Mouse (Mus musculus) kidney, postnatal 14 days (tissue): ENCODE data around the gene Tmem254b.
"Not testable (repeated sequence)": the region's sequence is repeated elsewhere in the genome, so short reads cannot be mapped to it uniquely, and the experiment has no call there.

ENCODE experiments used
- DNase-seq: peaks from one replicate; pipeline ENCODE4 v3.0.0; 2022; ENCODE audit warnings: mixed read lengths

Tmem254b gene

DNA sequence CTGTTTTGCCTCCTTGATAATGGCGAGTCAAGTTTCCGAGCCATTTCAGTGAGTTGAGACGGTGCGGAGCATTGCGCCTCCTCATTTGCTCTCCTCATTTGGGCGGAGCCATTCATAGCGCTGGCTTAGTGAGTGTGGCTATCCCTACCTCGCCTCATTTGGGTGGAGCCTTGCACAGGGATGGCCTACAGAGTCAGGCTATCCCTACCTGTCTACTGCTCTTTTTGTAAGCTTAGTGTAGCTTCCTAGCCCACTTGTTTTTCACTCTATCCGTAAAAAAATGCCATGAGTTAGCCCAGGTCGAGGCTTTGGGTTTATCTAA is at the start of gene Tmem254b:
Tmem254b (minus strand) TSS at position 116 of the 322 bp plus-strand sequence.
- not testable (repeated sequence) for DNase-seq

DNA sequence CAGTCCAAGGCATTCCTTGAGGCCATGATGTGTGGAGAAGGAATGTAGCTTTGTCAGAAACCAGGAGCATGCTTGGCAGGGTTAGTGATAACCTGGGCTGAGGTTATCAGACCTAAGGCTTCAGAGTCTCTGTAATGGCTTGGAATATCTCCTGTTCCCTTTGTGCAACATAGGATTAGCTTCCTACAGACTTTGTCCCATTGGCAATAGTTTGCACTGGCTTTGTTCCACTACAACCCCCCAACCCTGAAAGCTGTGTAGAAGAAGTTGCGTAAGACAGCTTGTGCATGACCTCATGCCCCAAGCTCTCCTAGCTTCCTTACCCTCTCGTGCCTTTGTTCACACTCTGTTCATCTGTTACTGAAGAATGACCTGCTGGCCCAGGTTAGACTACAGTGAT is 30.3 kb upstream of the Tmem254b start:
- not testable (repeated sequence) for DNase-seq

DNA sequence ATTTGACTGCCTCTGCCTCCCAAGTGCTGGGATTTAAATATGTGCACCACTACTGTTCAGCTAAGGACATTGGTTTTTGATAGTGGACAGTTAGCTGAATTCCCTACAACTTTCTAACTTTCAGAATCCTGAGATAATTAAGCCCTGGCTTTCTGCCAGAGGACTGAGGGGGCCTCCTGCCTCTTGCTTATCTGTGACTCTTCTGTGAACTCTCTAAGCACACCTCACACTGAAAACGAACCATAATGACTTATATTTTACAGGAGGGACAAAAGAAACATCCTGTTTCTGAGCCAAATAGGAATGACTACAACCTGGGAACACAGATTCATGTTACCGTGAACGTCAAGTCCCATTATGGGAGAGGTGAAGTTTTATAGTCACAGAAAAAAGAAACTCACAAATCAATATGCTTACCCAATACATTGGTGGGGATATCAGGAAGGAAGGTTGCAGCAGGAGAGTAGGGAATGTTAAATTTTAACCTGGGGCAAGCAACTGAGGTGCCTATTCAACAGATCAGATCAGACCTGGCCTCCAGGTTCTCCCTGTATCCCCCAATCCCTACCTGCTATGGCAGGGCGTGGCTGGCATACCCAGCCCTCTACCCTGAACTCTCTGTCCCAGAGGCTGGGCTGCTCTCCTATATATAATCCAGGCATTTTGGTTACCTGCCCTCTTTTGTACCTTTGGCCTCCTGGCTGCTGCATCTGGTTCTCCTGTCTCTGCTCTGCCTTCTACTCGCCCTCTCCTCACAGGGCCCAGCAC is 9.6 kb upstream of the Tmem254b start:
- DNase-seq, result not testable (repeated sequence)

DNA sequence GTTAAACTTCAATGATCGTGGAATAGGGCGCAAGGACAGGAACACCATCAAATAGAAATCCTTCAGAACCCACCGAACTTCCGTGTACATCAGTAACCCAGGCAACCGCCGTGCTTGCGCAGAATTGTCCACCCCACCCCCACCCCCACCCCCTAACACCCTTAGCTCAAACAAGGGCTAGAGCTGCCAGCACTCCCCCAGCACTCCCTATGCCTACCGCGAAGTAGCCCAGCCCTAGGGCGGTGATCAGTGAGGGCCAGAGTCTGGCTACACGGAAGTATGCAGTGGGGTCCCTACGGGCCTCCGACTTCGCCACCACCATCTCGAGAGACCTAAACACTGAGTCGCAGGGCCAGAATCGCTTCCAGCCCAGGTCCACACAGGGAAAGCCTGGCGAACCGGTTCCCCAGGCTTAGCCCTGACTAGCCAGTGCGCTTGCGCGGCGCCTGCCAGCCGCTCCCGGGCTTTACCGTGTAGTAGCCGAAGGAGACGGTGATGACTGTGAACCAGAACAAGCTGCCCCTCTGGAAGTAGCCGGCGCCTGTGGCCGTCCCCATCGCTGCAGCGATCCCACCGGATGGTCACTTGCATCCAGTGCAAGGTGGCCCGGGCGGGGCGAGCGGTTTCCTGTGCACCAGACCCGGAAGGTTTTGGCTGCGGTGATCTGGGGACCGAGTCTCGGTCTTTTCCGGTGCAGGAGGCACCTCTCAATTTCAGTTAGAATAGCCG is 480 bp downstream of the Tmem254b start:
- DNase-seq, result not testable (repeated sequence)

DNA sequence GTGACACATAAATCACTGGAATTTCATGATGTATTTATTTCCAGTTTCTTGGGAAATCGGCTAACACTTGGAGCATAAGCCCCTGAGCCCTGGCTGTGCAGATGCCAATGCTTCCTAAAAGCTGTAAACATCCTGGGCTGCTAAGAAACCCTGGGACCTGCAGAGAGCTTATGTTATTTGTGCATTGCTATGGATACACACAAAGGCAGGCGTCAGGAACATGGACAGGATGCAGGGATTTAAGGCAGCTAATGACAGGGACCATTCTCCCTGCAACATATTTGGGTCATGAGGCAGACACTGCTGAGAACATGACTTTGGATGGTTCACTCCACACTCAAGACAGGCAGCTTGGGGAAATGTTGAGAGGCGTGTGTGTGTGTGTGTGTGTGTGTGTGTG is 9.0 kb downstream of the Tmem254b start:
- DNase-seq, result not testable (repeated sequence)

DNA sequence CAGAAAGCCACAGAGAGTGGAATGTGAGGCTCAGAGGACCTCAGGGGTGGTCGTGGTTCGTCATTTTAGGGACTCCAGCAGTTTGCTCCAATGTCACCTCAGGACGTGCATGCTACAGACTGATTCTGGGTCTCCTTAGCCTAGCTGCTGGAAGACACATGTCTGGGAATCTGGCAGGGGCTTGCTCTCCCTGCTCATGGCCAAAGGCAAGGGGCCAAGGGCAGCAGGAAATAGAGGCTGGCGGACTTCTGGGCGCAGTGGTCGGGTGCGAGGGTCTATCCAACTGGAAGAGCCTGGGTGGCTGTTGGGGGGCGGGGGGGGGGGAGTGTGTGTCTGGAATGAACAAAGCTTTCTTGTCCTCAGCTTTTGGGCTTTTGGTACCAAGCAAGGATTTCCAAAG is 18.5 kb downstream of the Tmem254b start:
- not testable (repeated sequence) for DNase-seq

DNA sequence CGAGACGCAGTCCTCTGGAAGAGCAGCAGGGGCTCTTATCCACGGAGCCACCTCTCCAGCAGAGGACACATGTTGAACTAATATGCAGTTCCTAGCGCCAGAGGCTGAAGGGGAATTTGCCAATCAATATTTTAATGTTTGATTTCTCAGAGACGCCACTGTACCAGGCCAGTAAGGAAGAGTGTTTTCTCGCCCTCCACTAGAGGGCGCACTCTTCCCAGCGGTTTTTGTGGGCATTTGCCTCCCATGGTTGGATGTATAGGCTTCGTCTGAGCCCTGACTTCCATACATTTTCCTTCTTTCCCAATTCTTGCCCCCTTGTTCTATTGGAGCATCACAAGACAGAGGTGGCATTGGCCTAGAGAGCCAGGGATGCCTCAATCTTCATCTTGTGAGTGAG is 20.2 kb downstream of the Tmem254b start:
- DNase-seq, result not testable (repeated sequence)

DNA sequence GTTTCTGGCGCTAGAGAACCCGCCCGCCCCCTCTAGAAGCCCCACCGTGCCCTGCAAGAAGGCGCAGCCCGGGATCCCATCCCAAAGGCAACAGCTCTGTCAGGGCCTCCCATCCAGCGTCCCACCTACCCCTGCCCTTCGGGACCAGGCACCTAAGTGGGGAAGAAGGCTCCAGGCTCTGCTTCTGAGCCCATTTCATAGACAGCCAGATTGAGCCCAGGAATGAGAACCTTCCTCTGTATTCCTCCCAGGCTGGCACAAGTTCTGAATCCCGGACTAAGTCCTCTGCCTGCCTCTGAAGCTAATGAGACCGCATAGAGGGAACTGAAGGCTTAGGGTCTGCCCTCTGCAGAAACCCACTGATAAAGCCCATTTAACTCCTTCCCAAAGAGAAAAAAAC is 24.5 kb downstream of the Tmem254b start, which contains the start of gene Plac9b:
Plac9b (minus strand) TSS at position 101 of the 400 bp plus-strand sequence.
- not testable (repeated sequence) for DNase-seq

DNA sequence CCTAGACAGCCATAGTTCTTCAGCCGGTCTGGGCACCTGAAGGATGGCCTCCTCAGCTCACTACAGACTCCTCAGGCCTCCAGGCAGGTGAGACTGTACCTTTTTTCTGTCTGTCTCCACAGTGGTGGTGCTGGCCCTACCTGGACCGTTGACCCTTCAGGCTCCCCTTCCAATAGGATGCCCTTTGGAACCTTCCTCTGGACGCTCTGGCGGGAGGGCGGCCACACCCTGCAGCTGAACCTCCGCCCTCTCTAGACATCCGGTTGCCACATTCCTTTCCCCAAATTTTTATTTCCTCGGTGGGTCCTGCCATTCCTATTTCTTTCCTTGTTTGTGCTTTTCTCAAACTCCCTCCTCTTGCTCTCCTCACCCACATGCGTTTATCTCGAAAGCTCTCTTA is 25.2 kb downstream of the Tmem254b start:
- DNase-seq, result not testable (repeated sequence)

DNA sequence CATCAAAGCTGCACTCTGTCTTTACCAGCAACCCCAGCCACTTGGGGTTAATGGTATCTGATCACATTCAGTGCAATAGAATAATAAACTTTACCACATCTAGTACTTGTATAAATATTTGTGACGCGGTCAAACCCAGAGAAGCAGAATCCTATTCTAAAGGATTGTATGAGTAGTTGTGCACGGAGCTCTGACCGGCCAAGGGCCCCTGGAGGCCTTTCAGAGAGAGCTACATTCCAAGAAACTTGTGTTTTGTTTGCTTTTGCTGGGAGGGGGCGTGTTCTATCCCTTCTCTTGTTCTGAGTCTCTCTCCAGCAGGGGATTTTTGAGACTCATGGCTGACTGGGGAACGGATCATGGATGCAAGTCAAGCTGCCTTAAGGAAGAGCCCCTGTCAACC is 31.8 kb downstream of the Tmem254b start:
- DNase-seq, result not testable (repeated sequence)

DNA sequence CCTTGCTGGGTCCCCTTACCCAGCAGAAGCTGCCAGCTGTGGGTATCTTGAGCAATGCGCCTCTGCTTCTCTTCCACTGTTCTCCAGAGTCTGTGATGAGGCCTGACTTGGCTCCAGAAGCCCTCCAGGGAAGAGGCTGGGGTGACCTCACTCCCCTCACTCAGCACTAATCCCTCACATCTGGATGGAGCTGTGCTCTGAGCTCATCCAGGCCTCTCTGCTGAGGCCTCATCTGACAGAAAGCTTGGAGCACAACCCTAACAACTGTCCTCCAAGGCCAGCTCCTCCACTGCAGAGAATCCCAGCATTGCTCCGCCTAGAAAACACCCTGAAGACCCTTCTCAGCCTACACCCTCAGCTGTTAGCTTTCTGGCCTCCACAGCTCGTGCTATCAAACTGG is 32.9 kb downstream of the Tmem254b start:
- DNase-seq, result not testable (repeated sequence)

DNA sequence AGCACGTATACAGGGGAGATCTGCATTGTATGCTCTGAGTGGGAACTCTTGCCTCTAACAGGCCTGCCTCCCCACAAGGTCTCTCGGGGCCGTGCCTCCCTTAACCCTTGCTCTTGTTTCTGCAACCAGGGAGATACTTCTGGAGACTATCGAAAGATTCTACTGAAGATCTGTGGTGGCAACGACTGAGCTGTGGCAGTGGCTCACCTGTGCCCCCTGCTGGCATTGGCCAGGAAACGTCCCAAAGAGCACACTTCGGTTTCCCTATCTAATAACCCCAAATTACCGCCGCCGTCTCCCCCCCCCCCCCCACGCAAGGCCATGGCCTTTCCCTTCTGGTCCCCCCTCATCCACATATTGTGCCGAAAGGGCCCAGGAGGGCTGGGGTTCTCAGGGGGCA is 41.6 kb downstream of the Tmem254b start:
- not testable (repeated sequence) for DNase-seq

DNA sequence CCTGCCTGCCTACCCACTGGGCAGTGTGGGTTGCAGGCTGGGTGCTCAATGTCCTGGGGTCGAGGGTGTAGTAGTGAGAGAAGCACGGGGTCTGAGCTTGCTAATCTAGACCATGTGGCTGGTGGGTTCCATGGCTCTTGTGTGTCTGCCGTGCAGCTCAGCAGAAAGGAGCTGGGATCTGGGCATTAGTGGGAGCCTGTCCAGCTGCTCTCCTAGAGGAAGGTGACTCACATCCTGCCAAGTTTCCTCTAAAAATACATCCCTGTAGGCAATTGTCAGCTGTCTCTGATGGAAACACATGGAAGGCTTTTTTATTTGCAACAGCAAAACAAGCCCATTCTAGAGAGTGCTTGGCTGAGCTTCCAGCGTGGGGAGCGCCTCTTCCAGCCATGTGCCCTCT is 44.4 kb downstream of the Tmem254b start:
- not testable (repeated sequence) for DNase-seq

DNA sequence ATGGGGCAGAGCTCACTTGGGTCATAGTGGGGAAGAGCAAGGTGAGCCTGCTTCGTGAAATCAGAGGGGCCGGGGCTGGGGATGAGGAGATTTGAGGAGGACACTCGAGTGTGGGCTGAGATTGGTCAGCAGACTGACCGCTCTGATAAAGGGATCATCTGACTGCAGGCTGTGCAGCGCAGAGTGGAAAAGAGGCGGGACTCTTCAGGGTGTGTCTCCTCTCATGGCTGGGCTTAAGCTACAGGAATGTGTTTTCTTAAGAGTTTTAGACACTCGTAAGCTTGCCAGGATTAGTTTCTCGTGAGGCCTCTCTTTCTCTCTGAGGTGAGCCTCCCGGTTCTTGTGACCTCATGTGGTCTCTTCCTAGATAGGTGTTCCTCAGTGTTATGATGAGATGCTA is 45.7 kb downstream of the Tmem254b start:
- not testable (repeated sequence) for DNase-seq

DNA sequence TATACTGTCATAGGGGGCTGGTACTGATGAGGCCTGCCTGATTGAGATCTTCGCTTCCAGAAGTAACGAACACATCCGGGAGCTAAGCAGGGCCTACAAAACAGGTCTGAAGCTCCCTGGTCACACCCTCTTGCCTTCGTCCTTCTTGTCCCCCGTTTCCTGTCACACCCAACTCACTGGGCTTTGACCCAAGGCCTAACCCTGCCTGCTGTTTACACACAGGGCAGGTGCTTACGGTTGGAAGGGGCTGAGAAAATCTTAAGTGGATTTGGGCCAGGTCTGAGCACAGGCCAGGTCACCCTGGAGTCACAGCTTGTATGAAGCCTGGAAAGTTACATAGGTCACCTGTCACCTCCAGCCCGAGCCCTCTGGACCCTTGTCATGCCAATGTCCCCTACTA is 50.8 kb downstream of the Tmem254b start:
- not testable (repeated sequence) for DNase-seq
